Mouse (Mus musculus): ENCODE results near the gene Adgrg1. TPM values are rescaled to one million over a fixed set of nuclear protein-coding genes. Genes with fewer than 3 reads are reported as not detected.

The Adgrg1 gene
- total and polyA plus RNA-seq, 2 experiments, result 0.55 to 4.2 TPM

DNA sequence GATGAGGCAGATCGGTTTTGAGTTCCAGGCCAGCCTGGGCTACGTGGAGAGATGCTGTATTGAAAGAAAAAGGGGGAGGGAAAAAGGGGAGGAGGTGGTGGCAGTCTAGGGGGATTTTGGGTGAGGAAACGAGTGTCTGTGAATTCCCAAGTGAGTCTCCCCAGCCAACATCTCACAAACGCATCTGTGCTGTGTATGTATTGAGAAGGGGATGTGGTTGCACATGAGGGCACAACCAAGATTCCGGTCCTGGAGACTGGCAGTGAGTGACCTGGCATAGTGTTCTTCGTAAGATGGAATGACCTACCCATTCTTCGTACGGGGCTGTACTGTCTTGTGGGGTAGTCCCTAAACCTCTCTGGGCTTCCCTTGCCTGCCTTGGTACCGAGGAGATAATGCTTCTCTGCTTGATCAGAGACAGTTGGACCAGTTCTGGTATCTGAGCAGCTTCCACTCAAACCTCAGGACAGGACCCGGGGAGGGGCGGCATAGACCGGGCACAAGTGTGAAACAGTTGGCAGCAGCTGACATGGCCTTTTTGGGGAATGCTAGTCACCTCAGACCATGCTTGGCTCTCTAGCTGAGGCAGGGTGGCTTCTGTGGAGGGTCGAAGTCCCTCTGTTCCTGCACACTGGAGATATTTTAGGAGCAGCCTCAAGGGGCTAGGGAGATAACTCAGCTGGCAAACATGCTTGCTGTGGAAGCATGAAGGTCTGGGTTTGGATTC, 4.2 kb downstream of the Adgrg1 start:
- H3K27ac ChIP-seq (replicated peaks; ENCODE audit: insufficient read depth, low read depth, low read length), result no peak overlapping the region
- no peak overlapping the region for H3K9ac ChIP-seq (ENCODE audit: low read depth, low read length)
- WGBS, result 81% methylated on average over 13 of the region's 13 CpGs
- TF ChIP-seq CTCF (IDR thresholded peaks at IDR 0.05; ENCODE audit: low read depth, low read length), result no peak
- TF ChIP-seq POLR2A (IDR thresholded peaks at IDR 0.05; ENCODE audit: extremely low read depth, insufficient read depth, low read length), result no peak
- H3K36me3 ChIP-seq (ENCODE audit: control insufficient read depth, insufficient read depth, low read length), result no peaks in the 10 kb centered on the region
- H3K27me3 ChIP-seq (ENCODE audit: control insufficient read depth, insufficient read depth, low read length), result no peaks in the 10 kb centered on the region
- no peak for DNase-seq (ENCODE audit: extremely low read depth, low read depth, low spot score)
- no peak overlapping the region for H3K4me3 ChIP-seq (ENCODE audit: insufficient read depth, low read depth, low read length)
- peaks cover 4% of the 10 kb centered on the region; the same call in 1 of the 2 replicates for H3K4me1 ChIP-seq (ENCODE audit: control insufficient read depth, insufficient read depth, low read length)
- H3K79me2 ChIP-seq (ENCODE audit: control insufficient read depth, insufficient read depth, low read length), result no peaks in the 10 kb centered on the region

DNA sequence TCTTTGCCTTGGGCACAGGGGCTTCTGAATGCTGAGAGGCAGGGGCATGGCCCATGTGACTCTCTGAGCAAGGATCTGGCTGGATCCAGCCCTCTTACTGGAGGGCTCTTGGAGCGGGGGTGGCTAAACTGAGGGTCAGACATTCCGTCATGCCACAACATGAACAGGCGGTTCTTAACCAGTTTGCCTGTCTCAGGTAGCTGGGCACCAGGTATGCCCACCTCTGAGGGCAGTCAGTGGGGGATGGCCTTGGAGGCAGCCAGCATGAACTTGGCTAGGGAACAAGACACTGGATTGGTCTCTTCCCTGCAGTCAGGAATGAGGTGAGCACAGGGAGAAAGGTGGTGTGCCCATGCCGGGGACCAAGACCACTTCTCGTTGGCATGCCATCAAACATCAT, 5.6 kb downstream of the Adgrg1 start:
- no peak for TF ChIP-seq CTCF (IDR thresholded peaks at IDR 0.05; ENCODE audit: low read depth, low read length)
- TF ChIP-seq POLR2A (IDR thresholded peaks at IDR 0.05; ENCODE audit: extremely low read depth, insufficient read depth, low read length), result no peak
- H3K27me3 ChIP-seq (ENCODE audit: control insufficient read depth, insufficient read depth, low read length), result no peaks in the 10 kb centered on the region
- H3K4me3 ChIP-seq (ENCODE audit: insufficient read depth, low read depth, low read length), result no peak overlapping the region
- no peak overlapping the region for H3K9ac ChIP-seq (ENCODE audit: low read depth, low read length)
- no peak for DNase-seq (ENCODE audit: extremely low read depth, low read depth, low spot score)
- no peak overlapping the region for H3K27ac ChIP-seq (replicated peaks; ENCODE audit: insufficient read depth, low read depth, low read length)
- H3K36me3 ChIP-seq (ENCODE audit: control insufficient read depth, insufficient read depth, low read length), result no peaks in the 10 kb centered on the region
- 89% methylated on average over 5 of the region's 5 CpGs for WGBS
- peaks cover 4% of the 10 kb centered on the region; the same call in 1 of the 2 replicates for H3K4me1 ChIP-seq (ENCODE audit: control insufficient read depth, insufficient read depth, low read length)
- no peaks in the 10 kb centered on the region for H3K79me2 ChIP-seq (ENCODE audit: control insufficient read depth, insufficient read depth, low read length)

DNA sequence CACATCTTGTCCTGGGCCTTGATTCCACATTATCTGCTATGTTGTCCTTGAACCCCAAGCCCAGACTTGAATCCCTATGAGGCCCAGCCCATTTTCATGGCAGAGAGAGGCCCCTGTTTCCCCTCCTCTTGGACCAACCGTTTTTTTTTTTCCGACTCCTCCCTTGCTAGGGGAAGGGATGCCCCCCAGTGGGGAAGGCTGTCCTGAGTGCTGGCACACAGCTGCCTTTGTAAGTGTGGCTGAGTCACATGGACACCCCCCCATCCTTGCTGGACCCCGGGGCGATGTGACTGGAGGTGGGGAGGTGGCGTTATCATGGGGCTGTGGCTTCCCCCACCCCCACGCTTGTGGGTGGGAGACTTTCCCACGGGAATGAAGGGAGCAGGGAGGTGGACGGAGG, 6.4 kb downstream of the Adgrg1 start:
- H3K36me3 ChIP-seq (ENCODE audit: control insufficient read depth, insufficient read depth, low read length), result no peaks in the 10 kb centered on the region
- H3K4me3 ChIP-seq (ENCODE audit: insufficient read depth, low read depth, low read length), result no peak overlapping the region
- no peaks in the 10 kb centered on the region for H3K79me2 ChIP-seq (ENCODE audit: control insufficient read depth, insufficient read depth, low read length)
- H3K4me1 ChIP-seq (ENCODE audit: control insufficient read depth, insufficient read depth, low read length), result peaks cover 4% of the 10 kb centered on the region; the same call in 1 of the 2 replicates
- WGBS, result 72% methylated on average over 8 of the region's 8 CpGs
- TF ChIP-seq POLR2A (IDR thresholded peaks at IDR 0.05; ENCODE audit: extremely low read depth, insufficient read depth, low read length) (no peak), CTCF (IDR thresholded peaks at IDR 0.05; ENCODE audit: low read depth, low read length) (no peak)
- no peak for DNase-seq (ENCODE audit: extremely low read depth, low read depth, low spot score)
- H3K27me3 ChIP-seq (ENCODE audit: control insufficient read depth, insufficient read depth, low read length), result no peaks in the 10 kb centered on the region
- H3K9ac ChIP-seq (ENCODE audit: low read depth, low read length), result no peak overlapping the region
- no peak overlapping the region for H3K27ac ChIP-seq (replicated peaks; ENCODE audit: insufficient read depth, low read depth, low read length)

DNA sequence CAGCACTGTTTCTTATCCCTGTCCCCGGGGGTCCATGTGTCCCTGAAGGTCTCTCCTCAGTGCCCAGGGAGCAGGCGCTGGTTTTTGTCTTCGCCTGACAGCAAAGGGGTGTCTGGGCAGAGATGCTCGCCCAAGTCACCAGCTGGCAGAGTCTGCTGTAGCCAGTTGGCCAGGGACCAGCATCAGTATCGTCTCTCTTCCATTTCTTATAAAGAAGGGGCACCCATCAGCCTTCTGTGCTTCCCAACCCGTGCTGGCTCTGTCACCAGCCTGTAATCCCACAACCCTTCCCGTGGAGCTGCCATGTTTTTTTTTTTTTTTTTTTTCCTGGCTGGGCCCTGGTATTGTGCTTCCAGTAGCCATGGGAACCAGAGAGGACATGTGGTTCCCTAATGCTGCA, 7.3 kb downstream of the Adgrg1 start:
- Histone ChIP-seq H3K27ac (replicated peaks; ENCODE audit: insufficient read depth, low read depth, low read length) (no peak overlapping the region), H3K4me1 (ENCODE audit: control insufficient read depth, insufficient read depth, low read length) (peaks cover 4% of the 10 kb centered on the region; the same call in 1 of the 2 replicates), H3K4me3 (ENCODE audit: insufficient read depth, low read depth, low read length) (no peak overlapping the region), H3K9ac (ENCODE audit: low read depth, low read length) (no peak overlapping the region), H3K36me3 (ENCODE audit: control insufficient read depth, insufficient read depth, low read length) (no peaks in the 10 kb centered on the region), H3K27me3 (ENCODE audit: control insufficient read depth, insufficient read depth, low read length) (no peaks in the 10 kb centered on the region), H3K79me2 (ENCODE audit: control insufficient read depth, insufficient read depth, low read length) (no peaks in the 10 kb centered on the region)
- no peak for DNase-seq (ENCODE audit: extremely low read depth, low read depth, low spot score)
- no peak for TF ChIP-seq CTCF (IDR thresholded peaks at IDR 0.05; ENCODE audit: low read depth, low read length)
- no peak for TF ChIP-seq POLR2A (IDR thresholded peaks at IDR 0.05; ENCODE audit: extremely low read depth, insufficient read depth, low read length)
- 79% methylated on average over 7 of the region's 7 CpGs for WGBS

GRCm38 (mm10) chr8:94983146-94983545, 8.6 kb downstream of the Adgrg1 start:
- H3K36me3 ChIP-seq (ENCODE audit: control insufficient read depth, insufficient read depth, low read length), result no peaks in the 10 kb centered on the region
- no peak overlapping the region for H3K27ac ChIP-seq (replicated peaks; ENCODE audit: insufficient read depth, low read depth, low read length)
- no peaks in the 10 kb centered on the region for H3K4me1 ChIP-seq (ENCODE audit: control insufficient read depth, insufficient read depth, low read length)
- no peak for DNase-seq (ENCODE audit: extremely low read depth, low read depth, low spot score)
- no peaks in the 10 kb centered on the region for H3K27me3 ChIP-seq (ENCODE audit: control insufficient read depth, insufficient read depth, low read length)
- no peak overlapping the region for H3K9ac ChIP-seq (ENCODE audit: low read depth, low read length)
- H3K4me3 ChIP-seq (ENCODE audit: insufficient read depth, low read depth, low read length), result no peak overlapping the region
- TF ChIP-seq CTCF (IDR thresholded peaks at IDR 0.05; ENCODE audit: low read depth, low read length), result no peak
- TF ChIP-seq POLR2A (IDR thresholded peaks at IDR 0.05; ENCODE audit: extremely low read depth, insufficient read depth, low read length), result no peak
- 10% methylated on average over 5 of the region's 5 CpGs for WGBS
- H3K79me2 ChIP-seq (ENCODE audit: control insufficient read depth, insufficient read depth, low read length), result no peaks in the 10 kb centered on the region

DNA sequence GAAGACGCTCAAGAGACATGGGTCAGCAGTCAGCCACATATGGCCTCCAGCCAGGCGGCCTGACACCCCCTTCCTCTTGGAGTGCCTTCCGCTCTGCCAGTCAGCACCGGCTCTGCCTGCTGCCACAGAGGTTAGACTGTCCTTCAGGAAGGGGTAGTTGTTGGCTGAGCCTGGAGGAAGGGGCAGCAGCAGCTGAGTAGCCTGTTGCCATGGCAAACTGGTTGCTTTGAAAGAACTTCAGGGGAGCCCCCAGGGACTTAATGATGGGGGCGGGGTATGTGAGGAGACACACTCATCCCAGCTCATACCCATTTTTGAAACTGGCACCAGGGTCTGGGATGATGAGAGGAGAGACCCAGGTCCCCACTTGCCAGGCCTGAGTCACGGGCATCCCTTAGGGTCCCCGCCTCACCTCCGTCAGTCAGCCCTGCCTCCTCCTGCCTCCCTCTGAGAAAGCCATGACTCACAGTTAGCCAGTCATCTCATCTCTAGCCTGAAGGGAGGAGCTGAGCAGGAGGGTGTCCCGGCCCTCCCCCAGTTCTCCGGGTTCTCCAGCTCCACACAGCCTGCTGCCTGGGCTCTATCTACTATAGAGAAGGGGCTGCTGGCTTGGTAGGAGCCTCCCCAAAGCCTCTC, 9.4 kb downstream of the Adgrg1 start:
- Histone ChIP-seq H3K4me3 (ENCODE audit: insufficient read depth, low read depth, low read length) (peak overlapping the region; percentile 31; the same call in 1 of the 2 replicates), H3K4me1 (ENCODE audit: control insufficient read depth, insufficient read depth, low read length) (0 out of 2 replicates have a peak, but pooled peaks cover 2% of the 10 kb centered on the region), H3K9ac (ENCODE audit: low read depth, low read length) (peak overlapping the region; percentile 57), H3K27me3 (ENCODE audit: control insufficient read depth, insufficient read depth, low read length) (no peaks in the 10 kb centered on the region), H3K36me3 (ENCODE audit: control insufficient read depth, insufficient read depth, low read length) (no peaks in the 10 kb centered on the region), H3K79me2 (ENCODE audit: control insufficient read depth, insufficient read depth, low read length) (no peaks in the 10 kb centered on the region), H3K27ac (replicated peaks; ENCODE audit: insufficient read depth, low read depth, low read length) (0 out of 2 replicates have a peak overlapping the region, but pooled peaks have one; percentile 5)
- DNase-seq (ENCODE audit: extremely low read depth, low read depth, low spot score), result no peak
- no peak for TF ChIP-seq CTCF (IDR thresholded peaks at IDR 0.05; ENCODE audit: low read depth, low read length)
- no peak for TF ChIP-seq POLR2A (IDR thresholded peaks at IDR 0.05; ENCODE audit: extremely low read depth, insufficient read depth, low read length)
- 55% methylated on average over 10 of the region's 10 CpGs for whole genome bisulfite sequencing
